Mouse (Mus musculus): ENCODE data around the gene Slc35f1.

The Slc35f1 gene

GRCm38 (mm10) chr10:52940111-52940830 is 249.9 kb downstream of the Slc35f1 start:
- DNase-seq = no peak

- DNase-seq = no peak
These were observed 250.5 kb downstream of the Slc35f1 start for GRCm38 (mm10) chr10:52940831-52941216.

GRCm38 (mm10) chr10:52952581-52952980 is 262.2 kb downstream of the Slc35f1 start:
- DNase-seq = no peak

- DNase-seq = no peak
These were observed 266.4 kb downstream of the Slc35f1 start for GRCm38 (mm10) chr10:52956728-52957127.

GRCm38 (mm10) chr10:52979251-52979650 is 288.9 kb downstream of the Slc35f1 start:
- DNase-seq = no peak

GRCm38 (mm10) chr10:52982836-52983235 is 292.5 kb downstream of the Slc35f1 start:
- DNase-seq = no peak

- no peak for DNase-seq
These were observed 301.9 kb downstream of the Slc35f1 start for GRCm38 (mm10) chr10:52992246-52992645.

- DNase-seq = no peak
These were observed 306.6 kb downstream of the Slc35f1 start for GRCm38 (mm10) chr10:52996886-52997285.

- no peak for DNase-seq
These were observed 310.8 kb downstream of the Slc35f1 start for GRCm38 (mm10) chr10:53001136-53001535.

GRCm38 (mm10) chr10:53006229-53007190 is 316.2 kb downstream of the Slc35f1 start:
- no peak for DNase-seq

- no peak for DNase-seq
These were observed 323.5 kb downstream of the Slc35f1 start for GRCm38 (mm10) chr10:53013878-53014277.

- DNase-seq = no peak
These were observed 338.1 kb downstream of the Slc35f1 start for GRCm38 (mm10) chr10:53028454-53028853.

- no peak for DNase-seq
These were observed 344.9 kb downstream of the Slc35f1 start for GRCm38 (mm10) chr10:53035202-53035601.

GRCm38 (mm10) chr10:53045931-53046330 is 355.6 kb downstream of the Slc35f1 start:
- no peak for DNase-seq

GRCm38 (mm10) chr10:53052521-53052920 is 362.2 kb downstream of the Slc35f1 start:
- no peak for DNase-seq

- no peak for DNase-seq
These were observed 370.4 kb downstream of the Slc35f1 start for GRCm38 (mm10) chr10:53060745-53061144.

- DNase-seq = no peak
These were observed 372.4 kb downstream of the Slc35f1 start for GRCm38 (mm10) chr10:53062741-53063140.

GRCm38 (mm10) chr10:53087811-53088210 is 397.5 kb downstream of the Slc35f1 start:
- no peak for DNase-seq

GRCm38 (mm10) chr10:53091525-53091924 is 401.2 kb downstream of the Slc35f1 start:
- DNase-seq = no peak

- DNase-seq = no peak
These were observed 406.1 kb downstream of the Slc35f1 start for GRCm38 (mm10) chr10:53096446-53096845.

- DNase-seq = no peak
These were observed 410.5 kb downstream of the Slc35f1 start for GRCm38 (mm10) chr10:53100881-53101280.

- no peak for DNase-seq
These were observed 411.1 kb downstream of the Slc35f1 start for GRCm38 (mm10) chr10:53101412-53101811.

GRCm38 (mm10) chr10:53102423-53102822 is 412.1 kb downstream of the Slc35f1 start:
- DNase-seq = no peak

GRCm38 (mm10) chr10:53115028-53115427 is 424.7 kb downstream of the Slc35f1 start:
- peak; percentile 63 for DNase-seq

Data from right cerebral cortex, postnatal 4 days (tissue).